Mouse (Mus musculus): ENCODE data around the gene Ankle1. TPM values are rescaled to one million over a fixed set of nuclear protein-coding genes. Genes with fewer than 3 reads are reported as not detected.

Ankle1 gene
- polyA plus RNA-seq, 1 experiment from 2014 or later = 40.5 TPM

DNA sequence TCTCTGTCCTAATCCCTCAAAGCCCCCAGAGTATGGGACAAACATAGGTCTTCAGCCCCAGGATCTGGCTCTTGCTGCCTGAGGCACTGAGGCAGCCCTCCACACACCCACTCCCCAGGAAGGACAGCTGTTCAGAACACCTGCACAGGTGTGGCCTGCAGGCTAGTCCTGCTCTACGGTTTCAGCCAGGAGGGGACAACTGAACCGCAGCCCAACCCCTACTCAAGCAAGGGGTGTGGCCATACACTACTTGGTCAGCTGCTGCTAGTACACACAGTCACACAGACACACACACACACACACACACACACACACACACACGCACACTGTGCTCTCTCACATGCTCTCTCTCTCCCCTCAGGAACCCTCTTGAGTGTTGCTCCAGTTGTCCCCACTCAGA lies 21.9 kb upstream of the Ankle1 start:
- Histone ChIP-seq H3K27ac (no peak overlapping the region), H3K27me3 (no peaks in the 10 kb centered on the region), H3K4me2 (replicated peaks) (no peak overlapping the region), H3K9me3 (no peaks in the 10 kb centered on the region), H3K9ac (no peak overlapping the region), H3K36me3 (no peaks in the 10 kb centered on the region), H3K4me3 (no peak overlapping the region), H3K4me1 (peaks cover 23% of the 10 kb centered on the region)
- ATAC-seq (ENCODE audit: insufficient number of reproducible peaks, insufficient read depth, low FRiP score, low TSS enrichment) = no peak
- WGBS = 38% methylated on average over 3 of the region's 3 CpGs

DNA sequence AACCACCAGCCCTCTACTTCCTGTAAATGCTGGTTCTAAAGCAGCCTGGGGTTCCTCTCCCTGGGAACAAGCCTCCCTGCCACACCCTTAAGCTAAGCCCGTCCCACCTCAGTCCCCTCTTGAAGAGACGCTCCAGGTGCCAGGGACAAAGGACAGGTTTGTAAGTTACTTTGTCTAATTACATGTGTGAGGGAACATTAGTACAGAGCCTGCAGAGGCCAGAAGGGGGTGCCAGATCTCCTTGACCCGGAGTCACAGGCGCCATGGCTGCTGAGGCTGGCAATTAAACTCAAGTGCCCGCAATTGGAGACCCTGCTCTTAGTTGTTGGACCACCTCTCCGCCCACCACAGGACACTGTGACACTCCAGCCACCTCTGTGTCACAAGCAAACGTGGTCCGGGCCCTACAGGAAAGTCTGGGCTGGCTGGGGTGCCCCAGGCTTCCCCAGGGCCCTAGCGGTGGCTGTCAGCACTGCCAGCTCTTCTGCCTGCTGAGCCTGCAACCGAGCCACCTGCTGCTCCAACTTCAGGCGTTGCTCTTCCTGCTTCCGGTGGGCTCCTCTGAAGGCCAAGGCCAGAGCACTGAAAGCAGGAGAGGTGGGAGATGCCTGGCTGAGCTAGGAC lies 20.5 kb upstream of the Ankle1 start:
- no peak for ATAC-seq (ENCODE audit: insufficient number of reproducible peaks, insufficient read depth, low FRiP score, low TSS enrichment)
- Histone ChIP-seq H3K4me1 (peaks cover 10% of the 10 kb centered on the region; the same call in 1 of the 2 replicates), H3K9me3 (no peaks in the 10 kb centered on the region), H3K4me2 (replicated peaks) (no peak overlapping the region), H3K36me3 (no peaks in the 10 kb centered on the region), H3K9ac (no peak overlapping the region), H3K4me3 (no peak overlapping the region), H3K27ac (no peak overlapping the region), H3K27me3 (no peaks in the 10 kb centered on the region)
- WGBS = 71% methylated on average over 12 of the region's 12 CpGs

DNA sequence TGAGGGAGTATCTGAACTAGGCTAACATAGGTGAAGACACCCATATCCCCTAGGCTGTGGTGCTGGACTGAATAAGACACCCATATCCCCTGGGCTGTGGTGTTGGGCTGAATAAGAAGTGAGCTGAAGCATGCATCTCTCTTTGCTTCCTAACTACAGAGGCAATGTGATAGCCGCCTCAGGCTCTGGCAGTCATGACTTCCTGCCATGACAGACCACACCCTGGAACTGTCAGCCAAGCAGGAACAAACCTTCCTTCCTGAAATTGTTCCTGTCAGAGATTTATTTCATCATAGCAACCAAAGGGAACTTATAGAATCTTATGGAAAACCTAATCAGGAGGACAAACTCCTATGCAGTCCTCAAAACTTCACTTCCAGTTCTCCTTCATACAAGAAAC lies 17.5 kb upstream of the Ankle1 start:
- WGBS = 66% methylated on average over 1 of the region's 1 CpGs
- H3K27ac ChIP-seq = no peak overlapping the region
- no peak overlapping the region for H3K9ac ChIP-seq
- no peak overlapping the region for H3K4me3 ChIP-seq
- no peak overlapping the region for H3K4me2 ChIP-seq (replicated peaks)
- peaks cover 2% of the 10 kb centered on the region; the same call in 1 of the 2 replicates for H3K4me1 ChIP-seq
- ATAC-seq (ENCODE audit: insufficient number of reproducible peaks, insufficient read depth, low FRiP score, low TSS enrichment) = no peak
- H3K36me3 ChIP-seq = no peaks in the 10 kb centered on the region
- no peaks in the 10 kb centered on the region for H3K9me3 ChIP-seq
- no peaks in the 10 kb centered on the region for H3K27me3 ChIP-seq

DNA sequence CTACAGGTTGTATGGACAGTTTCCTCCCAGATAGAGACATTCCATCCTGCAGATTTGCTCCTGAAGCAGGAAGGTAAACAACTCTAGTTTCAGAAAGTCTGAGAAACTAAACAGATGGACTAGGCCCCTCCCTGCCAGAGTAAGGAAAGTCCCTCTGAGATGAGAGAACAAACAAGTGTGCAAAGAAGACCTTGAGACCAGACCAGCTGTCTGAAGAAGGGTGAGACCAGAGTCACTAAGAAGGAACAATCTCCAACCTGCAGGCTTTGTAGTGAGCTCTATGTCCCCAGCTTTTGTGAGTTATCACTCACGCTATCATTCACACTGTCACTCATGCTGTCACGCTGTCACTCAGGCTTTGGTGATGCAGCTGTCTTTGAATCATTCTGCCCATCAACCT lies 14.1 kb upstream of the Ankle1 start:
- Histone ChIP-seq H3K4me1 (no peaks in the 10 kb centered on the region), H3K4me2 (replicated peaks) (no peak overlapping the region), H3K9me3 (no peaks in the 10 kb centered on the region), H3K27ac (no peak overlapping the region), H3K9ac (no peak overlapping the region), H3K27me3 (no peaks in the 10 kb centered on the region), H3K36me3 (no peaks in the 10 kb centered on the region), H3K4me3 (no peak overlapping the region)
- no peak for ATAC-seq (ENCODE audit: insufficient number of reproducible peaks, insufficient read depth, low FRiP score, low TSS enrichment)
- 80% methylated on average over 2 of the region's 2 CpGs for WGBS

DNA sequence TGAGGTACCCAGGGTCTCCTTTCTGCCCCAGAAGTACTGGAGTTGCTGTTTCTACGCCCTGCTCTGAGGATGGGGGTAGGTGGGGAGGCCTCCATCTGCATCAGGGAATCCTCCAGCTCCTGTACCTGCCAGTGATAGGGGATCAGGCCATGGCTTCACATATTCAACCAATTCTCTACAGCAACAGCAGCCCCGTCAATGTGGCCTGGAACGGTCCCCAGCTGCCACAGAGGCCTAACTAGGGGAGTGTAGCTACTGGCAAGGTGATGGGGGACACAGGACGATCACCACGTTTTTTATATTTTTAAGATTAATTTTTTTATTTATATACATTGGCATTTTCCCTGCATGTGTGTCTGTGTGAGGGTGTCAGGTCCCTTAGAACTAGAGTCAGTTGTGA lies 13.4 kb upstream of the Ankle1 start:
- Histone ChIP-seq H3K27me3 (no peaks in the 10 kb centered on the region), H3K4me1 (peaks cover 2% of the 10 kb centered on the region), H3K36me3 (no peaks in the 10 kb centered on the region), H3K4me3 (no peak overlapping the region), H3K9me3 (no peaks in the 10 kb centered on the region), H3K27ac (no peak overlapping the region), H3K9ac (no peak overlapping the region), H3K4me2 (replicated peaks) (no peak overlapping the region)
- ATAC-seq (ENCODE audit: insufficient number of reproducible peaks, insufficient read depth, low FRiP score, low TSS enrichment) = no peak
- 73% methylated on average over 5 of the region's 5 CpGs for WGBS

DNA sequence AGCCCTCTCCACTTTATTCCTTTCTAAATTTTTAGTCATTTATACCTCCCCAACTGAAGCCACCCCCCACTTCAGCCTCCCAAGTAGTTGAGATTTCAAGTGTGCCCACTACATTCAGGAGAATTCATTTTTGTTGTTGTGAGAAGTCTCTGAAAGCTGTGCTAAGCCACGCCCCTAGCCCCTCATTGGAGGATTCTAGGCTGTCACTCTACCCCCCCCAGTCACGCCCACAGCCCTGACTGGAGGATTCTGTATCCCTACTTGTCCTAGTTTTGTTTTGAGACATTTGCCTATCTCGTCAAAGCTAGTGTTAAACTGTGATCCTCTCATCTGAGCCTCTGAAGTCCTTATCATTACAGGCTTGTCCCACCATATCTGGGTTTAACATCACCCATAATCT lies 12.9 kb upstream of the Ankle1 start:
- Histone ChIP-seq H3K4me2 (replicated peaks) (no peak overlapping the region; the same call in 1 of the 2 replicates), H3K36me3 (no peaks in the 10 kb centered on the region), H3K27me3 (no peaks in the 10 kb centered on the region), H3K27ac (no peak overlapping the region), H3K9me3 (no peaks in the 10 kb centered on the region), H3K9ac (no peak overlapping the region), H3K4me1 (peaks cover 6% of the 10 kb centered on the region), H3K4me3 (no peak overlapping the region)
- ATAC-seq (ENCODE audit: insufficient number of reproducible peaks, insufficient read depth, low FRiP score, low TSS enrichment) = no peak
- WGBS = 12% methylated on average over 3 of the region's 3 CpGs

DNA sequence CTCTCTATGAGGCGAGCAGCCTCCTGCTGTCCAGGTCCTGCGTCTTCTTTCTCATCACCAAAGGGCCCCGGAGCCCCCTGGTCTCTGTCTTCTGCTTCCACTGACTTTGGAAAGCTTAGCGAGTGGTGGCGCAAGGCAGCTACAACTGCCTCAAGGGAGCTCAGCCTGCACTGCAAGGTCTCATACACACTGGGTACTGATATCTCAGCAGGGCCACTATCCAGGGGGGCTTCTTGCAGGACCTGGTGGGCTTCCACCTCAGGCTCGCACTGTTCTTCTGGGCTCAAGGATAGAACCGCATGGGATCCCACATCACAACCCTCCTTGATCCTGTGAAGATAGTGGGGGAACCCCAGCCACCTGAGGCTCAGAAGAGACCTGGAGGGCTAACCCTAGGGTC lies 11.3 kb upstream of the Ankle1 start:
- Histone ChIP-seq H3K9me3 (no peaks in the 10 kb centered on the region), H3K36me3 (peaks cover 10% of the 10 kb centered on the region), H3K4me2 (replicated peaks) (no peak overlapping the region), H3K4me1 (peaks cover 6% of the 10 kb centered on the region), H3K27ac (no peak overlapping the region), H3K9ac (no peak overlapping the region), H3K27me3 (no peaks in the 10 kb centered on the region), H3K4me3 (no peak overlapping the region)
- ATAC-seq (ENCODE audit: insufficient number of reproducible peaks, insufficient read depth, low FRiP score, low TSS enrichment) = no peak
- 80% methylated on average over 7 of the region's 7 CpGs for WGBS

DNA sequence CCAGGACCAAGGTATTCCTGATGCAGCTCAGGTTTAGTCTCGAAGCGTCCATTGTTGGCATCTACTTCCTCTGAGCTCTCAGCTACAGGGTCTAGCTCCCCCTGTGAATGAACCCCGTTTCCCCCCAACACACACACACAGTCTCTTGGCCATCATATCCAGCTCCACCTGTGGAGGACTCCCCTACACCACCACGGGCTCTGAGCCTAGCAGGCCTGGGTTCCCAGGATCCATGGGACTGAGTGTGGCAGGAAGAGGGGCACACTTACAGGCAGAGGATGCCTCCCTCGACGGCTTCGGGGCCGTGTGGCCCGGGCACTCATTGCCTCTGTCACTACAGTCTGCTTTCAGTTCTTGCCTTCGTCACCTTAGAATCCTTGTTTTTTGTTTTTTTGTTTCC lies 10.7 kb upstream of the Ankle1 start:
- no peak overlapping the region for H3K4me3 ChIP-seq
- H3K27me3 ChIP-seq = no peaks in the 10 kb centered on the region
- H3K9ac ChIP-seq = no peak overlapping the region
- WGBS = 86% methylated on average over 10 of the region's 10 CpGs
- no peak overlapping the region for H3K4me2 ChIP-seq (replicated peaks)
- no peak overlapping the region for H3K27ac ChIP-seq
- H3K9me3 ChIP-seq = no peaks in the 10 kb centered on the region
- peaks cover 6% of the 10 kb centered on the region for H3K4me1 ChIP-seq
- H3K36me3 ChIP-seq = peaks cover 14% of the 10 kb centered on the region
- no peak for ATAC-seq (ENCODE audit: insufficient number of reproducible peaks, insufficient read depth, low FRiP score, low TSS enrichment)

DNA sequence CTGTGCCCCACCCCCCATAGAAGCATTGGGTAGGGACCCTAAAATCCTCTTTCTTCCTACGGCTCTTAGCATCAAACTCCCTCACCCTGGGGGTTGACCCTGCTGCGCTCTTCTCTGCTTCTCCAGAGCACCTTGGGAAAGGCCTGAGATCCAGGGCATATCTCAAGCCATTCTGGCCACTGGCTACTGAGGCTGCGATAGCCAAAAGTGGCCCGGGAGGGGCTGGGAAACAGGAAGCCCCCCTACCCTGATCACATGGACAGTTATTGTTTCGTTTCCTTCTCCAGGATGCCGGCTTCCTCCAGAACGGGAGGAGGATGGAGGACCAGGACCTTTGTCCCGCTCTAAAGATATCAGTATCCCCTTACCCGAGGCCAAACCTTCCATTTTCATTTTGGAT lies 10.2 kb upstream of the Ankle1 start, which contains the start of gene Ushbp1:
TSS of gene Ushbp1 (minus strand) at position 174 of the 400 bp plus-strand sequence.
- Histone ChIP-seq H3K27me3 (no peaks in the 10 kb centered on the region), H3K36me3 (peaks cover 18% of the 10 kb centered on the region), H3K9ac (no peak within 1 kb of the TSS), H3K27ac (peak within 1 kb of the TSS; percentile 52; the same call in 1 of the 2 replicates), H3K4me2 (replicated peaks) (peak within 1 kb of the TSS; percentile 80), H3K4me1 (peaks cover 6% of the 10 kb centered on the region), H3K4me3 (peak within 1 kb of the TSS; percentile 83), H3K9me3 (no peaks in the 10 kb centered on the region)
- 88% methylated on average over 9 of the region's 9 CpGs for WGBS
- no peak for ATAC-seq (ENCODE audit: insufficient number of reproducible peaks, insufficient read depth, low FRiP score, low TSS enrichment)

DNA sequence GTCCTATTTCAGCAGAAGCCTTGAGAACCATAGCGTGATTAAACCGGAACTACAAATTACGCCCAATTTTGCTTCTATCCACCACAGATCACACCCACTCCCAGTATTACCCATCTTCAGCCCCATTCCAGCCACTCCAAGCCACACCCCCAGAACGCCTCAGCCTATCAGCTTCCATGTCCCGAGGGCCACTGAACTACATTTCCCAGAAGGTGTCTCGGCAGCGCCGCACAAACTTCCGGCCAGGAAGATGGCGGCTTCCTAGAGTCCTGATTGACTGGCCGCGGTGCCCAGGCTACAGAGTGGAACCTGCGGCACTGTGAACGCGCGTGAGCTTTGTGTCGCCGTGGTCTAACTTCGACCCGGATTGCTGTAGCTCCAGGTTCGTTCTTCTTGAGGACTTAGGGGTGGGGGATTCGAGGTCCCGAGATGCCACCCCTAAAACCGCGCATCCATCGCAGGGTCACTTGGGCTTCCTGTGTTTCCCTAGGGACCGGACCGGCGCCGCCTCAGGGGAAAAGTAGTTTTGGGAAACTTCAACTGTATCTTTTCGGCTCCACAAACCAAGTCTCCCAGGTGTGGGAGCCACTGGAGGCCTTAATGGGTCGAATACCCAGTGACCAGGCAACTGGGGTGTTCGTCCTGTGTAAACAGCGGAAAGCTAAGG lies 9.0 kb upstream of the Ankle1 start, which contains the start of gene Babam1:
TSS of gene Babam1 (plus strand) at position 223 of the 667 bp plus-strand sequence.
- peak; percentile 91 for ATAC-seq (ENCODE audit: insufficient number of reproducible peaks, insufficient read depth, low FRiP score, low TSS enrichment)
- H3K36me3 ChIP-seq = peaks cover 20% of the 10 kb centered on the region
- H3K4me1 ChIP-seq = peaks cover 6% of the 10 kb centered on the region
- no peaks in the 10 kb centered on the region for H3K9me3 ChIP-seq
- H3K4me3 ChIP-seq = peak within 1 kb of the TSS; percentile 83
- H3K4me2 ChIP-seq (replicated peaks) = peak within 1 kb of the TSS; percentile 80
- H3K27ac ChIP-seq = peak within 1 kb of the TSS; percentile 52; the same call in 1 of the 2 replicates
- H3K9ac ChIP-seq = peak within 1 kb of the TSS; percentile 67
- no peaks in the 10 kb centered on the region for H3K27me3 ChIP-seq
- WGBS = under 1% methylated on average over 34 of the region's 34 CpGs

DNA sequence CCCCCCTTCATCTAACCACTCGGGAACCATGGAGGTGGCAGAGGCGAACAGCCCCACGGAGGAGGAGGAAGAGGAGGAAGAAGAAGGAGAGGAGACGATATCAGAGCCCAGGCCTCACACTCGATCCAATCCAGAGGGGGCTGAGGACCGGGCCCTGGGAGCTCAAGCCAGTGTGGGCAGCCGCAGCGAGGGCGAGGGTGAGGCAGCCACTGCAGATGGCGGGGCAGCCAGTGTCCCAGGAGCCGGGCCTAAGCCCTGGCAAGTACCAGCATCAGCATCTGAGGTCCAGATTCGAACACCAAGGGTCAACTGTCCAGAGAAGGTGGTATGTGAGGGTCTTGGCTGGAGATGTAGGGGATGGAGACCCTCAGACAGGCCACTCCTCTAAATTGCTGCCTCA lies 8.1 kb upstream of the Ankle1 start:
- Histone ChIP-seq H3K36me3 (peaks cover 20% of the 10 kb centered on the region), H3K27me3 (no peaks in the 10 kb centered on the region), H3K4me2 (replicated peaks) (peak overlapping the region; percentile 80), H3K4me1 (peaks cover 6% of the 10 kb centered on the region), H3K9ac (peak overlapping the region; percentile 67; the same call in 1 of the 2 replicates), H3K4me3 (peak overlapping the region; percentile 83), H3K9me3 (no peaks in the 10 kb centered on the region), H3K27ac (no peak overlapping the region)
- ATAC-seq (ENCODE audit: insufficient number of reproducible peaks, insufficient read depth, low FRiP score, low TSS enrichment) = no peak
- 84% methylated on average over 12 of the region's 12 CpGs for WGBS

DNA sequence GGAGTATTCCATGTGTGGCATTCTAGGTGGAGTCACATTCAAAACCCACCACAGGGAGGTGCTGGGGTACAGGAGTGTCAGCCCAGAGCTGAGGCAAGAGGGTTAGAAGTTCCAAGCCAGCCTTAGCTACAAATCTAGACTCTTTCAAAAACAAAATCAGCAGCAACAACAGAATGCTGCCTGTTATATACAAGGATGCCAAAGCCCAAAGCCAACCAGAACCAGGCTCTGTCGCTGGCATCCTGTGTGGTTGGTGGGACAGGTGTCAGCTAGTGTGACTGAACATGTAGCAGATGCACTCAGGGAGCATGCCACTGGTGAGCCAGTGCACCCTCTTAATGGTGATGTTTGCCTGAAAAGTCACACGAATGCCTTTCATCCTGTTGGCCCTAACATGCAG lies 5.0 kb upstream of the Ankle1 start:
- Histone ChIP-seq H3K27ac (no peak overlapping the region), H3K4me2 (replicated peaks) (no peak overlapping the region), H3K36me3 (peaks cover 20% of the 10 kb centered on the region), H3K27me3 (no peaks in the 10 kb centered on the region), H3K9me3 (no peaks in the 10 kb centered on the region), H3K4me3 (no peak overlapping the region), H3K9ac (no peak overlapping the region), H3K4me1 (peaks cover 6% of the 10 kb centered on the region)
- WGBS = 90% methylated on average over 2 of the region's 2 CpGs
- no peak for ATAC-seq (ENCODE audit: insufficient number of reproducible peaks, insufficient read depth, low FRiP score, low TSS enrichment)

Data from embryonic facial prominence, embryonic 12.5 days (tissue).